Mouse (Mus musculus): ENCODE results near the gene Ogdh.
"Not testable (repeated sequence)": the region's sequence is repeated elsewhere in the genome, so short reads cannot be mapped to it uniquely, and the experiment has no call there.

Gene Ogdh

DNA sequence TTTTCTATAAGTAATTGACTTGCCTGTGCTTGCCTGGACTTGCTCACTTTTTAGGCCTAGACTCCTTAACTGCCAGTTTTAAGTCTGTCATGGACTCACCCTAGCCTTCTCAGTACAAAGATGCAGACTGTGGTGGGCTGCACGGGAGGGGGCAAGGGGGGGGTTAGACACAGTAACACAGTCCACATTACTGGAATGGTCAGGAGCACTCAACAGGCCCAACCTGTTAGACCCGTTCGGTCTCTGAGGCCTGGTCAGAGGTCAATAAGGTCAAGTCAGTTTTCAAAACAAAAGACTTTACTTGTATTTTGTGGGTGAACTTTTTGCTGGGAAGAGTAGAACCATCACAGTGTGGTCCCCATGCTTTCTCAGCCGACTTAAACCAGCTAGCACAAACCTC lies 75.7 kb downstream of the Ogdh start:
- DNase-seq (ENCODE audit: low spot score in 2 of 2): no peak

DNA sequence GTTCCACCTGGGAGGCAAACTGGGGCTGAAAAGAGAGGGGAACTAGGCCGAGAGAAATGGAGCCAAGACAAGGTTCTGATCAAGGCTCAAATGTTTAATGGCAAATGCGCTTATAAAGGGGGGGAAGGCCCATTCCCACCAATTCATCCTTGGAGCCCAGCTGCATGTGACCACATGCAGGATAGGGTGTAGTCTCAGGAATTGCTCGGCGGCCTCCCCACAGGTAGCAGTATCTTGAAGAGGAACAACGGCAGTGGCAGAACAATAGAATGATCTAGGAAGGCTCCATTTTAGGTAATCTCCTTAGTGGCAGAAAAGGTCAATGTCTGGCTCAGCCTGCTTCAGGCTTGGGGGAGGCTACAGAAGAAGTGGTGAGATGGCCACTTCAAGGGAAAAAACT lies 76.6 kb downstream of the Ogdh start:
- DNase-seq (ENCODE audit: low spot score in 2 of 2): not testable (repeated sequence)

DNA sequence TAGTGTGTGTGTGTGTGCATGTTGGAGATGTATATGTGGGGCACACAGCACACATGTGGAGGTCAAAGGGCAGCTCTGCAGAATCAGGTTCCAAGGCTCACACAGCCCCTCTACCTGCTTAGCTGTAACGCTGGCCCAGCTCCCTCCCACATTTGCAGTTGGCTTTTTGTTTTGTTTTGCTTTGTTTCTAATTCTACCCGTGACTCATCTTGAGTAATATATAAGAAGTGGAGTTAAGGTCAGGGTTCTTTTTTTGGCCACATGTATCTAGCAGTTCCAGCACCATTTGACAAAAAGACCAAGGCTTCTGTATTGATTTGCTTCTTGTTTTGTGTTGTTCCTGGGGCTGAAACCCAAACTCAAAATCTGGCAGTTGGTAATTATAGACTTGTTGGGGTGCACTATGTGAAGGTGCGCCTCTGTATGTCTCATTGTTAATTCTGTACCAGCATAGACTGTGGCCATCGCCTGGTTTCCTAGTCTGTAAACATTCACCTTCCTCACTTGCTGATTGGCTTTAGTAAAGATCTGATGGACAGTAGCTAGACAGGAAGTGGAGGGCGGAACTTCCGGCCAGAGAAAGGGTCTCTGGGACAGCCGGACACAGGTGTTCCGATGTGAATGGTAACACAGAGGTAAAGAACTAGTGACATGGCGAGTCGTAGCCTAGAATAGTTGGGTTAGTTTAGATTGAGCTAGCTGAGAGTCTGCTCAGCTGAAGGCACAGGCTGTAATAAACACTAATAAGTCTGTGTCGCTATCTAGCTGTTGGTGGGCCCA lies 80.1 kb downstream of the Ogdh start:
- no peak for DNase-seq (ENCODE audit: low spot score in 2 of 2)

DNA sequence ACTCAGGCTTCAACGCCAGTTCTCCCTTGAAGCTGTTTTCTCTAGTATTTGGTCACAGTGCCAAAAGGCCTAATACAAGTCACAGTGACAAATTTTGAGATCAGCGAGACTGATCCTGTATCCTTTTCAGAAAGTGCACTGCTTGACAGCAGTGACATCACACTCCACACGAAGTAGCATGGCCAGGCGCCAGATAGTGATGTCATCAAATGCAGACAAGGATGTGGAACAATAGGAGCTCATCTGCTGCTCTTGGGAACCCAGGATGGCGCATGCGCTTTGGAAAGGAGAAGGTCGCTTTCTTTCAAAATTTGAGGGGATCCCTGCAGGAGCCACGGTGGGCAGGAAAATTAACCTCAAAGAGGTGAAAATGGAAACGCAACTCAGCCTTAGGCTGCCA lies 81.4 kb downstream of the Ogdh start:
- DNase-seq (ENCODE audit: low spot score in 2 of 2): no peak

DNA sequence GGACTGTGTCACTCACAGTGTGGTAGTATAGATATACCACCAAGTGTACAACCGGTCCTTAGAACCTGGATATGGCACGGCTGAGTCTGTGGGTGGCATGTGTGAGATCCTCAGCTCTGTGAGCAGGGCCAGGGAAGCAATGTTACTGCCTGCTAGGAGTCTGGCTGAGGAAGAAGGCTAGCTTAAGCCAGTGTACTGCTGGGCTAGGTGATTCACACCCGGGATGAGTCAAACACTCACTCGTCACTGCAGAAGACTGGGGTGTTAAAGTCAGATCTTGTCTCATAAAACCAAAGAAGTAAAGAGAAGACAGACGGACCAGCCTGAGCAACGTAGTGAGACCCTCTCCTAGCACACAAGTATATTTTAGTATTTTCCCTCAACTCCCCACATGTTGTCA lies 89.5 kb downstream of the Ogdh start:
- DNase-seq (ENCODE audit: low spot score in 2 of 2): no peak

DNA sequence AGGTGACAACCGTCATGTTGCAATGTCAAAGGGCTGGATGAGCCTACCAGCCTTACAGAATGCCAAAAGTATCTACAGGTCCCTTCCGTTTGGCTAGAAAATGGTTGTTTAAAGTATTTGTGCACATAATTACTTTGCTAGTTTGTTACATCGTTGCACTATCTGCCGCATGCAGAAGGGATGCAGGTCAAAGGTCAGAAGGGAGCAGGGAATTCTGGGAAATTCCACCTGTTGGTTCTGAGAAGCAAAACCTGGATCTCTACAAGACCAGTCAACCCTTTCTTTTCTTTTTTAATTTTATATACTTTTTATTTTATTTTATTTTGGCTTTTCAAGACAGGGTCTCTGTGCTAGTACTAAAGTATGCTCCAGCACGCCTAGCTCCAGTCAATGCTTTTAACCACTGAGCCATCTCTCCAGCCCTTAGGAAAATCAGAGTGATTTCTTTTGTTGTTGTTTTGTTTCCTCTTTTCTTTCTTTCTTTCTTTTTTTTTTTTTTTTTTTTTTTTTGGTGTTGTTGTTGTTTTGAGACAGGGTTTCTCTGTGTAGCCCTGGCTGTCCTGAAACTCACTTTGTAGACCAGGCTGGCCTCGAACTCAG lies 96.8 kb downstream of the Ogdh start:
- DNase-seq (ENCODE audit: low spot score in 2 of 2): no peak

DNA sequence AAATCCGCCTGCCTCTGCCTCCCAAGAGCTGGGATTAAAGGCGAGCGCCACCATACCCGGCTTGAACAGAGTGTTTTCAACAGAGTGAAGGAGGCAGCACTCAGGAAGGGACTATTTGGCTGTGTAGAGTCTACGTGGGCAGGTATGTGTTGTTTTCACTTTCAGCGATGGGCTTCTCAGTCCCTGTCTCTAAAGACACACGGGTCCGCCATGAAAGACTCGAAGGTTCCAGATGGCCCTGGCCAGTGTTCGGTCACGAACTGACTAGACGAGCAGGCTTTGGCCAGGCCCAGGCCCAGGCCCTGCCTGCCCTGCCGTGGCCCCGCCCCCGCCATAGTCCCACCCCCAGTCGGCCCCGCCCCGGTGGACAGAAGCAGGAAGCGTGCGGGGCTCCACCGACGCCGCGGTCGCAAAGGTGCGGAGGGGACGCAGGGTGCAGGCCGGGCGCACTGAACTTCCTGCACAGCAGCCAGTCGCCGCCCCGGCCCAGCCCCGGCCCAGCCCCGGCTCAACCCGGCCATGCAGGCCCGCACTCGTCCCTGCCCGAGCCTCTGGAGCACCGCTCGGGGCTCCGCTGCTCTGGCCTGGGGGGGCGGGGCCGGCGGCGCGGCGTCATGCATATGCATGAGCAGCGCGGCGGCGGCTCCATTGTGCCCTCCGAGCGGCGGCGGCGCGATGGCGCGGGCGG lies 97.4 kb downstream of the Ogdh start, which contains the start of gene Zmiz2:
Gene Zmiz2, plus strand, starts transcription at position 349 of the 688 bp plus-strand sequence.
- peak; percentile 88 to 93 for DNase-seq (ENCODE audit: low spot score in 2 of 2)

DNA sequence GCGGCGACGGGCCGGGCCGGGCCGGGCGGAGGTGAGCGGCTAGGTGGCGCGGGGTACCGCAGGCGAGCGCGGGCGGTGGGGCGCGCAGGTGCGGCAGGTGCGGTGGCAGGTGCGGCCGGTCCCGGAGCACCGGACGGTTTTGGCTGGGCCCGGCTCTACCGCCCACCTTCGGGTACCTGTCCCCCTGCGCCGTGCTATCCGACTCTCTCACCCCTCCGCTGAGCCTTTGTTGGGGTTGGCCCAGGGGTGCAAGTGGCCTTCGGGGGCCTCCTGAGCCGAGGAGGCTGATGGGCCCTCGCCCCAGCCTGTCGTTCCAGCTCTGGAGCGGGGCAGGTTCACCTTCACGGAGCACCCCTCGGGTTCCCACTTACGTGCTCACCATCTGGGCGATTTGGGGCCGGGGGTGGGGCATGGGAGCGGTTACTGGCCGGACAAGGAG lies 98.1 kb downstream of the Ogdh start:
- DNase-seq (ENCODE audit: low spot score in 2 of 2): peak; percentile 35 to 47

DNA sequence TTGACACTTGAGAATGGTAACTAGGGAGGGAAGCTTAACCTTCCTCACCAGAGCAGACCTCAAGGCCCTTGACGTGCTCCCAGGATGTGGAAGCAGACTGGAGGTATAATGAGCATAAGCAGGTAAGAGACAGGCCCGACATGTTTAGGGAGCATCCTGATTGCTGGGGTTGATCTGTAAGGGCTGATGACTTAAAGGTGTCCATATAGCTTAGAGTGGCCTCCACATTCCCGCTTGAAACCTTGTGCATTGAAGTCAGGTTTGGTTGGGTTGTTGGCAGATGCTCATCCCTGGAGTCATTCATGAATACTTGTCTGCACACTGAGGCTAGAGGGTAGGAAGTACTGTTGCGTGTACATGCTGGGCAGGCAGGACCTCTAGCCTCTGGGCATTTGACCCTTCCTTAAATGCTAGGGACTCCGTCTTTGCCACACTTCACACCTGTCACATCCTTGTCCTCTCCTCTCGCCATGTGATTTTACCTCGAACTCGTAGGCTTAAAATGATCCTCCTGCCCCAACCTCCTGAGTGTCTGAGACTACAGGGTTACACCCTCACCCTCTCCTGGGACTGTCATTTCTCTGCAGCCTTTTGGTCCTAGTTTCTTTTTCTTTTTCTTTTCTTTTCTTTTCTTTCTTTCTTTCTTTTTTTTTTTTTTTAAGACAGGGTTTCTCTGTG lies 99.1 kb downstream of the Ogdh start:
- no peak for DNase-seq (ENCODE audit: low spot score in 2 of 2)

DNA sequence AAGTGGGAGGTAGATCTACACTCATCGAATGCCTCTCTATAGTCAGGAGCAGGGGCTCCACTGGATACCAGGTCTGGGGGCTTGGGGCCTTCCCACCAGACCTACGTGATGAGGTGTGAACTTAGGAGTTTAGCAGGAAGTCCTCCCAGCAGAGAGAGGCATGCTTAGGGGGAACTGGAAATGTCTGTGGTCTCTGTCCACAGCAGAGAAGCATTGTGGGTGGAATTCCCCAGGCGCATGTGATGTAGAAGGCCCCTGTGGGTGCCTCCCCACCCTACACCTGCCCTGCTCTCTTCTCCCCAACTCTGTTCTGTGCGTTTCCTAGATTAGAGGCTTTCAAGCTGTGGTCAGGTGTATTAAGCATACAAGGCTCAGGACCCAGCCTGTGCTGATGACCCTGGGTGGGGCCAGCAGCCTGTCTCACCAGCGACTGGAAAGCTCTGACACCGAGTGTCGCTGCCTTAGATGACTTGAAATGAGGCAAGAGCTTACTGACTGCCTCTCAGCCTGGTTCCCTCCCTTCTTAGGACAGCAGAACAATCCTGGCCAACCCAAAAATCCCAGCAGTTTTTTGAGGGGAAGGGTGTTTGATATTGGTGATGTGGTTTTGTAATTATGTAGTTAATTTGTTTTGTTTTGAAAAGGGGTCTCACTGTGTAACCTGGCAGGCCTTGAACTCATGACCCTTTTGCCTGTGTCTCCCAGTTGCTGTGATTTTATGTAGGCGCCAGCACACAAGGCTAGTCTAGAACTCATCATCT lies 100.3 kb downstream of the Ogdh start:
- no peak for DNase-seq (ENCODE audit: low spot score in 2 of 2)

DNA sequence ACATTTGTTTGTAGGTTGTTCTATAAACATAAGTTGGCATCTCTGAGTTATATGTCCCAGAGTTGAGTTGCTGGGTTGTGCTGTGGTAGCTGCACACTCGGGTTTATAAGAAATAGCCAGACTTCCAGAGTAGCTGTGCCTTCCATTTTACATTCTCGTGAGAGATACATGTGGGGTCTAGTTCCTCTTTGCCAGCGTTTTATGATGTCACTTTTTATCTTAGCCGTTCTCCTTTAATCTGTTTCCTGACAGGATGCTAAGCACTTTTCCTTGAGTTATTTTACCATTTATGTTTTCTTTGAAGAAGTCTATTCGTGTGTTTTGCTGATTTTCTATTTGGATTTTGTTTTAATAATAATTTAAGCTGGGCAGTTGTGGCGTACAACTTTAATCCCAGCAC lies 101.4 kb downstream of the Ogdh start:
- no peak for DNase-seq (ENCODE audit: low spot score in 2 of 2)

DNA sequence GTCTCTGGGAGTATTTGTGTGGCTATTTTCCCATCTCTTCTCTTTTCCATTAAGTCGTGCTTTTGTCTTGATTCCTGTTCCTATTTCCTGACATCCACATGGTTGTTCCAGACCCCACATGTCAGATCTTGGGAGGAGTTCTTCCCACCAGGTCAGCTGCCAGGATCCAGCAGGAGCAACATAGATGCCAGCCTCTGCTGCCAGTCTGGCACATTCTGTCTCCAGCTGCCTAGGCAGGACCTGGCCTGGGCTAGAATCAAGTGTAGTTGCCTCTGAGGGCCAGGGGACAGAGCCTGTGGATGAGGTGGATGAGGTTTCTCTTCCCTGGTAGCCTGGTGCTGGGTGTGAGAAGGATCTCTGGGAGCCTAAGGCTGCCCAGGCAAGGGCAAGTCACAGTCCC lies 102.4 kb downstream of the Ogdh start:
- no peak for DNase-seq (ENCODE audit: low spot score in 2 of 2)

DNA sequence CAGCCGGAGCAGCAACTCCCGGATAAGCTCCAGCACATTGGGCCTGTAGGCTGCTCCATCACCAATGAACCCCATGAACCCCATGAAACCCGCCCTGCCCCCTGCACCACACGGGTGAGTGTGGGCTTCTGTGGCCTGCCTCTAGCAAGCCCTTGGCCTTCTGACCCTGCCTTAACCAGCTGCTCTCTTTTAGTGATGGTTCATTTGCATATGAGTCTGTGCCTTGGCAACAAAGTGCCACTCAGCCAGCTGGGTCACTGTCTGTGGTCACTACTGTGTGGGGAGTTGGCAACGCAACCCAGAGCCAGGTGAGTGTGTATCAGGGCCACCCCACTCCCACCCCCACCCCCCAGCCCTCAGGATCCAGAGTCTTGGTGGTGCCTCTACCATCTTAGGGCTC lies 104.1 kb downstream of the Ogdh start:
- no peak for DNase-seq (ENCODE audit: low spot score in 2 of 2)

DNA sequence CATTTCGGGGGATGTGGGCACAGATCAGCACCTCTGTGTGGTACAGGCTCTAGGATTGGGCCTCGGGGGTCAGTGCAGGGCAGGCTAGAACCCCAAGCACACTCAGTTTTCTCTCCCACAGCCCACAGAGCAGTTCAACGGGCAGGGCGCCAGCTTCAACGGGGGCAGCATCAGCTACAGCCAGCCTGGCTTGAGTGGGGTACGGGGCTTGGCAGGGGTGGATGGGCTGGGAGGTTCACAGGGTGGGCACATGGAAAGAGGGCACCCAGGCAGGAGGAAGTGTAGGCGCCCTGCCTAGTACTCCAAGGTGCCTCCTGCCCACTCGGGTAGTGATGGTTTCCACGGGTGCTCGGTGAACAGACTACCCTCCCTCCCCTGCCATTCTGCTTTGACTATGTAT lies 106.7 kb downstream of the Ogdh start:
- no peak for DNase-seq (ENCODE audit: low spot score in 2 of 2)

DNA sequence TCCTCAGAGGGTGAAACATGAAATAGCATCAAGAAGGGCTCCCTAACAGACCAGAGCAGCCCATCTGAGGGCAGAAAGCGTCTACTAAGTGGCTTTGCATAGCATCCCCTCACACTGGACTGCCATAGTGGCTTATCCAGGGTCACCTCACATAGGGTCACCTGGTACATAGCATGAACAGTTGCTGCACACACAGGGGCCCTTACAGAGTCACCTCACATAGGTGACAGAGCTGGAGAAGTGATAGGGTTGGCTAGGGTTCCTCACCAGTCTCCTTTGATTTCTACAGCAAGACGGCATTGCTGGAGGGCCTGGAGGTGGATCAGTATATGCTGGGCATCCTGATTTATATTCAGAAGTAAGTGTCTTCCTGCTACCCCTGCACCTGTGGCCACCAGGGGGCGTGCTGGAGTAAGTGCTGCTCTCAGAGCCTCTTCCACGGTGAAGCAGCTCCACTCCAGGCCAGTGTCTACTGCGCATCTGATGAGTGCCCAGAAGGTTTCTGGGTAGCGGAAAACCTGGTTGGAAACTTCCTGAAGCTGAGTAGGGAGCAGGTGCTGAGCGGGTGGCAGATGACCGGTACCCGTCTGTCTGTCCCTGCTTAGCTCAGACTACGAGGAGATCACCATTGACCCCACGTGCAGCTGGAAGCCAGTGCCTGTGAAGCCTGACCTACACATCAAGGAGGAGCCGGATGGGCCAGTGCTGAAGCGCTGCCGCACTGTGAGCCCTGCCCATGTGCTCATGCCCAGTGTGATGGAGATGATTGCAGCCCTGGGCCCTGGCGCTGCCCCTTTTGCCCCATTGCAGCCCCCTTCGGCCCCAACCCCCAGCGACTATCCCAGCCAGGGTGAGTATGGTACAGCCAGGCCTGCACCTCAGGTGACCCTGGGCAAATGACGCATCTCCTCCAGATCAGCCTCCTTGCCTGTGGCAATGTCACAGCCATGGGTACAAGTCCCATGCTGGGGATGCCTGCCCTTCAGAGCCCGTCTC lies 111.4 kb downstream of the Ogdh start:
- DNase-seq (ENCODE audit: low spot score in 2 of 2): peak; percentile 69 to 93

DNA sequence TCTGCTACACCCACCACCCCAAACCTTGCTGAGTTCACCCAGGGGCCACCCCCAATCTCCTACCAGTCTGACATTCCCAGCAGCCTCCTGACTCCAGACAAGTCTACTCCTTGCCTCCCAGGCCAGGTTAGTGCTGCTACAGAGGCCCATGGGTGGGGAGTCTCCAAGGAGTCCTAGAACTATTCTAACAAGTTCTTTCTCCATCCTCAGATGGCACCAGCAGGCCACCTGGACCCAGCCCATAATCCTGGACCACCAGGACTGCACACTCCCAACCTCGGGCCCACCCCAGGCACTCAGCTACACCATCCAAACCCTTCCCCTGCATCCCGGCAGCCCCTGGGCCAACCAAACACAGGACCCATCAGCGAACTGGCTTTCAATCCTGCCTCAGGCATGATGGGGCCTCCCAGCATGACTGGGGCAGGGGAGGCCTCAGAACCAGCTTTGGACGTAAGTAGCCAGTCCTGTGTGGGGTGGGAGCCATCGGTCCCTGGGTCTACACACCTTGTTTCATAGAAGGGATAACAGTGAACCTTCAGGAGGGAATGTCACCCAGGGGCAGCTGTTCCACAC lies 112.5 kb downstream of the Ogdh start:
- DNase-seq (ENCODE audit: low spot score in 2 of 2): no peak

DNA sequence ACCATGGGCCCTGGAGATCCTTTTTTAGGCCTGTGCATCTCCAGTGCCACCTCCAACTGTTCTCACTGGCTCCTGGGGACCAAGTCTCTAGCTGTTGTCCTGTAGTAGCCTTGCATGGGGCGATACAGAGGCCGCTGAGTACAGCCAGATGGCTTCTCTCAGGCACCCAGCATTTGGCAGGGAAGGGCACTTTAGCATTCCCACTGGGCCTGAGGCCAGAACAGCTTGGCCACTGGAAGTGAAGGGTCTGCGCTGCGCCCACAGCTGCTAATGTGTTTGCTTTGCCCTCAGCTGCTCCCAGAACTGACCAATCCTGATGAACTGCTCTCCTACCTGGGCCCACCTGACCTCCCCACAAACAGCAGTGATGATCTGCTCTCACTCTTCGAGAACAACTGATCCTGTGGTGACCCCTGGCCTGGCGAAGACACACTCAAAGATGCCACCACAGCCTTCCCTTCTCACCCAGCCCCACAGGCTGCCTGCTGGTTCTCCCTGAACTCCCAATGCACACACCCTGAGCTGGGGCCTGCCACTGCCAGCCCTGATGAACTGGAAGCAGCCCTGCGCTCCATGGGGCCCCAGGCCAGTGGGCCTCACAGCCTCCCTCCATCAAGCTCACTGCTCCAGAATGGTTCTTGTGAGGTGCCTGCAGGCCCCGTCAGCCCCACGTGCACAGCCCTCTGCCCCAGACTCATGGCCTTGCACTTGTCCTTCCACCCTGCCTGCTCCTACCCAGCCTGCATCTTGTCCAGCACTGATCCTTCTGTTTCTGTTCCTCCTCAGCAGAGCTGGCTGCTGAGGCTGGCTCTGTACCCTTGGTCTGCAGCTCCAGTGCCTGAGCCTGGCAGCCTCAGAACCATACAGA lies 113.5 kb downstream of the Ogdh start:
- DNase-seq (ENCODE audit: low spot score in 2 of 2): no peak

DNA sequence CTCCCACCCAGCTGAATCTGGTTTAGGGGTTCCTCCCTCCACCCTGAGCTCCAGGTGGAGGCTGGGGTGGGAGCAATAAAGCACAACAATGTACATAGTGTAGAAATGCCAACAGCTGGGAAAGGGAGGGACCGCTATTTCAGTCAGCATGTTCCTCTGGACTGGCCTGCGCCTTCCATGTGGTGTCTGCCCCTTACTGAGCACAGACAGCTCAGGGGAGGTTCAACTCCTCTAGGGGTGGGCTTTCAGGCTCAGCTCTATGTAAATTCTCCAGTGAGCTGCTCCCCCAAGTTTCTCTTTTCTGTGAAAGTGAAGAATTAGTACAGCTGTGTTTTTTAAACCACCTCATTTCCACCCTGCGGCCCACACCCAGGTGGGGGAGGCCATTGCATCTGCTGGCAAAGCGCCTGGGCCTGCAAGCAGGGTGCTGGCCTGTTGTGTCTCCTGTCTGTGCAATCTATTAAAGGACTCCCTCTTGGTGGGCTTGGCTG lies 114.2 kb downstream of the Ogdh start:
- DNase-seq (ENCODE audit: low spot score in 2 of 2): peak; percentile 40 to 53
